Mouse (Mus musculus) E14TG2a.4 (cell line): Measurements from ENCODE around the gene Pik3cg.
"Not testable (repeated sequence)": the region's sequence is repeated elsewhere in the genome, so short reads cannot be mapped to it uniquely, and the experiment has no call there.

ENCODE experiments used
- H3K27me3 ChIP-seq: 2 replicates; pipeline ENCODE4 v1.6.1; 2014; ENCODE audit warnings: low read length, control low read depth; ENCODE audit not compliant: insufficient read depth
- H3K36me3 ChIP-seq: 2 replicates; pipeline ENCODE4 v1.6.1; 2014; ENCODE audit warnings: low read length, control low read depth; ENCODE audit not compliant: insufficient read depth
- H3K4me1 ChIP-seq: replicated peaks from 2 replicates; pipeline ENCODE4 v1.6.1; 2014; ENCODE audit warnings: low read depth, low read length, control low read depth
- H3K4me3 ChIP-seq: replicated peaks from 2 replicates; pipeline ENCODE4 v1.5.1; 2014; ENCODE audit warnings: mild to moderate bottlenecking, low read length
- H3K9me3 ChIP-seq: 2 replicates; pipeline ENCODE4 v1.6.1; 2014; ENCODE audit warnings: low read length, control low read depth
- CTCF ChIP-seq: conservative IDR thresholded peaks from 2 replicates; pipeline ENCODE4 v1.5.1; 2014; ENCODE audit warnings: low read length
- NANOG ChIP-seq: IDR thresholded peaks from 2 replicates; pipeline ENCODE4 v1.6.1; 2014; ENCODE audit warnings: borderline replicate concordance, low read length, mixed read lengths
- POU5F1 ChIP-seq: IDR thresholded peaks from 2 replicates; pipeline ENCODE4 v1.6.1; 2014; ENCODE audit warnings: low read length, borderline replicate concordance

Pik3cg gene

DNA sequence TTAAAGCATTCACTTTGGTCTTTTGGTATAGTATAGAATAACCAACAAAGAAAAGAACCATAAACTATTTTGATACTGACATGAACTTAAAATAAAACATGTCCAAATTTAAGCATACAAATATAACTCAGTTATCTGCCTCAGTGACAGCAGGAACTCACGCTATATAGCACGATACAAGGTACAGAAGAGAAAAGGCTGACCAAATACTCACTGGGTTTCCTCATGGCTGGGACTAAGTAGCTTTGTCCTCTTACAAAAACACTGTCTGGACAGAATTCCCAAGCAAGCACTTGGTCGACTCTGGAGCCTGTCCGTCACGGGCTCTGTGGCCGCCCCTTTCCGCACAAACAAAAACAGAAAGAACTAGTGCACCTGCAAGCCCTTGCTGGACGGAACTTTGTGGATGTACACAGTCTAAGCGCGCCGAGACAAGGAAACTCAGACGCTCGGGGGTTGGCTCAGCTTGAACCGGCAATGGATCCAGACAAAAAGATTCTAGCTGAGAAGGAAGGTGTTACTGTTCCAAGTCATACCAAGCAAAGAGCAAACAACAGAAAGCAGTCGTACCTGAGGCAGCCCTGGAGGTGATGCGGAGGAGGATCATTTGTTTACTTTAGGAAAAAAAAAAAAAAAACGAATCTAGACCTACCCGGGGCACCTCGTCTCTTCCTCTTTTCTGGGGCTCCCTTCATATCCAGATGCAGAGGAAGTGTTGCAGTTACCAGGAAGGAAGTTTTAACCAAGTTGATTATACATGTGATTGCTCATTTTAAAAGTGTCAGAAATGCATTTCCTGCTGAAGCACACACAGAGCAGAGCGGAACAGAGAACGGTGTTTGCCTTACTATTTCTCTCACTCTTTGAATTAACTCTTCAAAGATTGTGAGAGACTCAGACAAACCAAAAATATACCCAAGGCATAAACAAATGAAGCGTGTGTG is at the start of gene Pik3cg:
Gene Pik3cg, minus strand, starts transcription at position 712 of the 944 bp plus-strand sequence.
- Histone ChIP-seq H3K9me3 (peaks cover 13% of the 10 kb centered on the region), H3K4me1 (peaks cover 29% of the 10 kb centered on the region), H3K4me3 (no peak within 1 kb of the TSS; the same call in 1 of the 2 replicates), H3K27me3 (peaks cover 20% of the 10 kb centered on the region), H3K36me3 (no peaks in the 10 kb centered on the region)
- TF ChIP-seq POU5F1 (no peak), NANOG (no peak), CTCF (no peak)

DNA sequence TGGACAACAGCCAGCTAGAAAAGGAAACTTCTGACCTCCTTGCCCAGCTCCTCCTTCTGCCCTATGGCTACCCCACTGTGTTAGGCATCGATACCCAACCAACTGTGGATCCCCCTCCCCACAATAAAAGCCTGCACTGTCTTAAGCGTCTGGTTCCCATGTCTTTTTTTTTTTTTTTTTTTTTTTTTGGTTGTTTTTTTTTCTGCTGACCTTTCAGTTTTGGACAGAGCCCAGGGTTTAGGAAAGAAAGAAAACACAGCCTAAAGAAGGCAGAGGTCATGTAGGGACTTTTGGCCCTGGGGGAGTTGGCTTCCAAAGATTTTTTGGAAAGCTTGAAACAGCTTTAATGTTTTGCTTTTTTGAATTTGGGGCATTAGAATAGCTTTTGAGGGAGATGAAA is 40.0 kb upstream of the Pik3cg start:
- Histone ChIP-seq H3K9me3 (no peaks in the 10 kb centered on the region), H3K27me3 (no peaks in the 10 kb centered on the region), H3K36me3 (no peaks in the 10 kb centered on the region), H3K4me1 (no peaks in the 10 kb centered on the region), H3K4me3 (no peak overlapping the region)
- TF ChIP-seq POU5F1, result no peak
- no peak for TF ChIP-seq NANOG
- TF ChIP-seq CTCF, result no peak

DNA sequence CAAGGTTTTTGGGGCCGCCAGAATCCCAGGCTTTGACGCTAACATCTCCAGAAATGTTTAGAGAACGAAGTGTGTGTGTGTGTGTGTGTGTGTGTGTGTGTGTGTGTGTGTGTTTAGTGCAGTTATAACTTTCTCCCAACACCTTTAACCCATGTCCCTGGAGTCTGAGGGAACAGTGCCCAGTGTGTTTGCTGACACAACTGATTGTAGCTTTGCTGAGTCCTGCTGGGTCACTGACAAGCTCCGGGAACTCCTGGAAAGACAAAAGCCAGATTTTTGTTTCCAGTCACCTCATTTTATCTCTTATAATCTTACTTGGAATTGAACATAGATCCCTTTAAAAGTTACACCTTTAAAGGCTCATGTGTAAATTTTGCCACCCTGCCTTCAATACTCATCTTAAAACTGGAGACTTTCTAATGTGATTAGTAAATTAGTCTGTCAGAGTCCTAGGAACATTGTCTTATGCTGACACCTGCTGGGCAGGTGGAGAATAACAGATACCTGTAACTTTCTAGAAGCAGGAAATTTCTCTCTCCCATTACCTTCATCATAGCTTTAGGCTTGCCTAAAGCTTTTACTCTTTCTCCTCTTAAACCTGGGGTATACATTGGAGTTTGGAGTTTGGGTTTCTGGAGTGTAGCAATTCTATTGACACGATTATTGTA is 37.2 kb upstream of the Pik3cg start:
- Histone ChIP-seq H3K4me1 (no peaks in the 10 kb centered on the region), H3K9me3 (no peaks in the 10 kb centered on the region), H3K4me3 (no peak overlapping the region), H3K36me3 (no peaks in the 10 kb centered on the region), H3K27me3 (no peaks in the 10 kb centered on the region)
- TF ChIP-seq CTCF, result peak; percentile 28
- no peak for TF ChIP-seq POU5F1

DNA sequence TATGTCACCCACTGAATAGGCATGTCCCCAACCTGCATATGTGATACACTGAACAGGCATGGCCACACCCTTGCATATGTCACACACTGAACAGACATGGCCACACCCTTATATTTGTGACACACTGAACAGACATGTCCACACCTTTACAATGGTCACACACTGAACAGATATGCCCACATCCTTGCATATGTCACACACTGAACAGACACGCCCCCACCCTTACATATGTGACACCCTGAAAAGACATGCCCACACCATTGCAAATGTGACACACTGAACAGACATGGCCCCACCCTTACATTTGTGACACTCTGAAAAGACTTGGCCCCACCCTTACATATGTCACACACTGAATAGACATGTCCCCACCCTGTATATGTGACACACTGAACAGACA is 35.1 kb upstream of the Pik3cg start:
- H3K9me3 ChIP-seq, result no peaks in the 10 kb centered on the region
- no peaks in the 10 kb centered on the region for H3K27me3 ChIP-seq

DNA sequence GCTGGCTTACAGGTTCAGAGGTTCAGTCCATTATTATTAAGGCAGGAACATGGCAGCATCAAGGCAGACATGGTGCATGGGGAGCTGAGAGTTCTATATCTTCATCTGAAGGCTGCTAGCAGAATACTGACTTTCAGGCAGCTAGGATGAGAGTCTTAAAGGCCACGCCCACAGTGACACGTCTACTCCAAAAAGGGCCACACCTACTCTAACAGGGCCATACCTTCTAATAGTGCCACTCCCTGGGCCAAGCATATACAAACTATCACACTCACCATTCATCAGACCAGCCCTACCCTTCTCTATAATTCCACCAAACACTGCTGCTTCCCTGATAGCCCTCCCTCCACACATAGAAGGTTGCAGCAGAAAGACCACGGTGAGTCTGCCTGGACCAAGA is 30.7 kb upstream of the Pik3cg start:
- not testable (repeated sequence) for H3K36me3 ChIP-seq, H3K9me3 ChIP-seq, H3K4me3 ChIP-seq, H3K4me1 ChIP-seq, H3K27me3 ChIP-seq

More for the DNA sequence above, 35.1 kb upstream of the Pik3cg start:
- TF ChIP-seq CTCF (no peak), POU5F1 (no peak)
- H3K4me3 ChIP-seq, result no peak overlapping the region
- H3K36me3 ChIP-seq, result no peaks in the 10 kb centered on the region
- H3K4me1 ChIP-seq, result no peaks in the 10 kb centered on the region

DNA sequence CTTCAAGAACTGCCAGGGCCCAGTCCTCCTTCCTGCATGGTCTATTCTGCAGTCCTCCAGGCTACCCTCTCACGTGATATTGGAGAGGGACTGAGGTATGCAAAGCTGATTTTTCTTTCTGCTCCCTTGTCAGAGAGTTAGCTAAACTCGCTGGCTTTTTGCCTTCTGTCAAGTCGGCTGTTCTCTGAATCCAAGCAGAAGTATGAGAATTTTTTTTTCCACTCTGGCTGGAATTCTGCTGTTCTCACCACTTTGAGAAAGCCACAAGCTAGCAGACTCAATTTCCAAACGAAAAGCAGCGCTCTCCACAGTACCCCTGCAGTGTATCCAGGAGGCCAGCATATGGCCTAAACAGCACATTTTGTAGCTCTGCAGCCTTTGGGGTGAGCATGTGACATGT is 30.0 kb upstream of the Pik3cg start:
- Histone ChIP-seq H3K27me3 (no peaks in the 10 kb centered on the region), H3K4me1 (no peaks in the 10 kb centered on the region), H3K9me3 (no peaks in the 10 kb centered on the region), H3K4me3 (no peak overlapping the region), H3K36me3 (no peaks in the 10 kb centered on the region)
- TF ChIP-seq POU5F1 (no peak), CTCF (no peak)

DNA sequence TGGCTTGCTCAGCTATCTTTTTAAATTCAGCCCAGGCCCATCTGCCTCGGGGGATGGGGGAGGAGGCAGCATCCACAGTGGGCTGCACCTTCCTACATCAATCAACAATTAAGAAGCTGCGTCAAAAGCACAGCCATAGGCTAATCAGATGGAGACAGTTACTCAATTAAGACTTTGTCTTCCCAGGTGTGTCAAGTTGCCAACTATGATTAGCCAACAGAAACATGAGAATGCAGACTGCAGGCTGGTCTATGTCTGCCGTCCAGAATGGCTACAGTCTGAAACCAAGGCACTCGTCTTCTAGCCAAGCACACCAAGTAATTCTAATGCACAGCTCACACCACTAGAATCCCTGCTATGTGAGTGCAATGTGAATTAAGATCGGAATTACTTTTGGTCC is 29.4 kb upstream of the Pik3cg start:
- TF ChIP-seq CTCF (no peak), NANOG (no peak), POU5F1 (no peak)
- Histone ChIP-seq H3K36me3 (no peaks in the 10 kb centered on the region), H3K4me3 (no peak overlapping the region), H3K27me3 (no peaks in the 10 kb centered on the region), H3K9me3 (no peaks in the 10 kb centered on the region), H3K4me1 (no peaks in the 10 kb centered on the region)

DNA sequence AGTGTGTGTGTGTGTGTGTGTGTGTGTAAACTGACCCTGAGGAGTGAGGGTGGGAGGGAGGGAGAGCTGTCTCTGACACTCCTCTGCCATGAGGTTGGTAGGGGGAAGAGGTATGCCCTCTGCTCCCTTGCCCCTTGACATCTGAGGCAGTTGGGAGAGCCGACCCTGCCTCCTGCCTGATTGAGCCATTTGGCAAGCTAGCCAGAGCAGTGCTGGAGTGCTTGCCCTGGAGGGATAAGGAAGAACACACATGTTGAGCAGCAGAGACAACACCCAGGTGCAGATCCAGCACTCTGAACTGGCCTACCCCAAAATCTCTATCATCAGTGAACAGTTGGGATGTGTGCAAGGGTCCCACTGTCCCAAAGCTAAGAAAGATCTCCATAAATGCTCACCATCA is 28.7 kb upstream of the Pik3cg start:
- no peak for TF ChIP-seq POU5F1
- TF ChIP-seq NANOG, result no peak
- no peak for TF ChIP-seq CTCF
- Histone ChIP-seq H3K4me1 (no peaks in the 10 kb centered on the region), H3K9me3 (no peaks in the 10 kb centered on the region), H3K4me3 (no peak overlapping the region), H3K27me3 (no peaks in the 10 kb centered on the region), H3K36me3 (no peaks in the 10 kb centered on the region)

DNA sequence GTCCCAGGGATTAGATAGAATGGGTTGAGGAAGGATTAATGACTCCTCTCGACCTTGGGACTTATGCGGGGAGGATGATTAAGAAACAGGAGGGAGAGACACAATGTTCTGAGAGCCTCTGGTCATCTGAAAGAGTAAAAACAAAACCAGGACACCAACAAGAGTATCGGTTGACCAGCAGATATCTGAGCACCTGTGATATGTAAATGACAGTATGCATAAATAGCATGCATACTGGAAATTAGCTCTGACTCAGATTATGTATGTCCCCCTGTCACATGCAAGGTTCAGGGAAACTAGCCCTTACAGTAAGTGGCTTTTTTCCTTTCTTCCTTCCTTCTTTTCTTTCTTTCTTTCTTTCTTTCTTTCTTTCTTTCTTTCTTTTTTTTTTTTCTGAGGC is 28.0 kb upstream of the Pik3cg start:
- TF ChIP-seq POU5F1, result no peak
- TF ChIP-seq CTCF, result no peak
- no peak for TF ChIP-seq NANOG
- Histone ChIP-seq H3K9me3 (no peaks in the 10 kb centered on the region), H3K4me1 (no peaks in the 10 kb centered on the region), H3K36me3 (no peaks in the 10 kb centered on the region), H3K4me3 (no peak overlapping the region), H3K27me3 (no peaks in the 10 kb centered on the region)
